In genomic region chr2:157006511-157007233, GRCm38 (mm10) we compare ENCODE assay signal across 8 mouse cellular contexts. TPM values are rescaled to one million over a fixed set of nuclear protein-coding genes. Genes with fewer than 3 reads are reported as not detected.
DNase-seq lines count a peak whose midpoint lies in the region; ATAC-seq lines count a peak whose summit lies in the region.

Dsn1 (minus strand) TSS chr2:157007154.

- peak; percentile 78 for ATAC-seq in inflammation-experienced regulatory T-cells, adult 6 months
- ATAC-seq in megakaryocyte progenitor cell, adult 5-6 weeks (replicated peaks; ENCODE audit: poor library complexity) = peak; percentile 72

- DNase-seq in adrenal gland, adult (ENCODE audit: inconsistent age in 2 of 2, low spot score in 1 of 2) = peak; percentile 93 to 97
- peak; percentile 90 for DNase-seq in embryo, embryonic 10.5 days (ENCODE audit: low spot score)
- peak; percentile 87 for DNase-seq in gastrocnemius, postnatal 14 days
- peak; percentile 82 to 92 for DNase-seq in left cerebral cortex, postnatal 10 days (ENCODE audit: extremely low spot score in 1 of 2, low spot score in 2 of 2)
- DNase-seq in right cerebral cortex, postnatal 10 days (ENCODE audit: low spot score in 2 of 2) = peak; percentile 89 to 93
- DNase-seq in urinary bladder, postnatal 14 days (ENCODE audit: low spot score) = peak; percentile 91

- intact Hi-C loops in gastrocnemius, postnatal 14 days (cut with DNase I; ENCODE audit: low total_unique reads) = no loop called here
- intact Hi-C loops in left cerebral cortex, postnatal 10 days (cut with DNase I) = no loop called here

RNA-seq across cellular contexts. Expression of gene Dsn1, which starts in this region (rescaled TPM):
- total RNA-seq in gastrocnemius, postnatal 14 days (2021) = 1 to 10 TPM; 2.7 to 3.5 TPM
- 10 to 100 TPM; 10.3 to 34.2 (median 11.3) TPM for polyA plus RNA-seq in inflammation-experienced regulatory T-cells, adult 6 months (2017; shearing (Covaris generic))
- total RNA-seq in left cerebral cortex, postnatal 10 days (2021) = 1 to 10 TPM; 5.9 to 7.1 TPM
- total RNA-seq in megakaryocyte progenitor cell, adult 5-6 weeks (2015) = 15.0 and 17.1 TPM in 2 replicates
- 68.2 and 78.2 TPM in 2 replicates for total RNA-seq in megakaryocyte progenitor cell, adult 5-6 weeks (2017)

Comparison
In these comparisons a context has a peak if more than half of its experiments do, and no peak if none do; other contexts are left out.
1. Peak in every context shown above with its lines: DNase-seq and ATAC-seq.